In the genomic region with DNA sequence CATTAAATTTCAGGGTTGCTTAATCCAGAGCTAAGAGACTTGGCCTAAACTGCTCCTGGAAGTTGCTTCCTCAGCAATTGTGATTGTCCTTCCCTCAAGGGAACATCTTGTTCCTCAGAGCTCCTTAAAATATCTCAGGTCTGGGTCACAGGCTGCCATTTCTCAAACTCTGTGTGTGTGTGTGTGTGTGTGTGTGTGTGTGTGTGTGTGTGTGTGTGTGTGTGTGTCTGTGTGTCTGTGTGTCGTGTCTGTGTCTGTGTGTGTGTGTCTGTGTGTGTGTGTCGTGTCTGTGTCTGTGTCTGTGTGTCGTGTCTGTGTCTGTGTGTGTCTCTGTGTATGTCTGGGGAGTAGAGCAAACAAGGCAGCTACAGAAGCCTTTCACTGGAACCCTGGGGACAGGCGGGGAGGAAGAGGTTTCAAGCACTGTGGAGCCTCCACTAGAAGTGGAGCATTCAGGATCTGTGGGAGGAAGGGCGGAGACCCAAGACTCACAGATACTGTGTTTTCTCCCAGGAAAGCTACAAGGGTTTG, we compare ENCODE assay signal across 7 mouse cellular contexts. TPM values are rescaled to one million over a fixed set of nuclear protein-coding genes. Genes with fewer than 3 reads are reported as not detected.
DNase-seq lines count a peak whose midpoint lies in the region; ATAC-seq and TF ChIP-seq lines count a peak whose summit lies in the region.

No protein-coding gene starts in this region.

- no peaks in the 10 kb centered on the region for H3K27me3 ChIP-seq in midbrain, embryonic 11.5 days (ENCODE audit: control insufficient read depth, insufficient read depth, low read length)
- no peaks in the 10 kb centered on the region for H3K27me3 ChIP-seq in midbrain, embryonic 16.5 days (ENCODE audit: control insufficient read depth, insufficient read depth, low read depth, low read length)
- H3K27me3 ChIP-seq in heart, embryonic 13.5 days (replicated peaks): no peaks in the 10 kb centered on the region
- no peaks in the 10 kb centered on the region for H3K27me3 ChIP-seq in limb, embryonic 10.5 days (ENCODE audit: low read depth, poor library complexity, severe bottlenecking)
- H3K27me3 ChIP-seq in stomach, postnatal 0 days (ENCODE audit: control insufficient read depth, insufficient read depth, low read length): no peaks in the 10 kb centered on the region

- H3K9ac ChIP-seq in midbrain, embryonic 11.5 days (ENCODE audit: low read length): no peak overlapping the region
- H3K9ac ChIP-seq in midbrain, embryonic 16.5 days (ENCODE audit: low read depth, low read length): no peak overlapping the region
- no peak overlapping the region; the same call in 1 of the 2 replicates for H3K9ac ChIP-seq in heart, embryonic 13.5 days
- H3K9ac ChIP-seq in stomach, postnatal 0 days (ENCODE audit: low read length): no peak overlapping the region

- H3K4me1 ChIP-seq in midbrain, embryonic 11.5 days (ENCODE audit: control insufficient read depth, insufficient read depth, low read length): no peaks in the 10 kb centered on the region
- H3K4me1 ChIP-seq in midbrain, embryonic 16.5 days (ENCODE audit: control insufficient read depth, insufficient read depth, low read length): peaks cover 2% of the 10 kb centered on the region; the same call in 1 of the 2 replicates
- peaks cover 50% of the 10 kb centered on the region for H3K4me1 ChIP-seq in heart, embryonic 13.5 days
- peaks cover 39% of the 10 kb centered on the region for H3K4me1 ChIP-seq in limb, embryonic 10.5 days
- H3K4me1 ChIP-seq in stomach, postnatal 0 days (replicated peaks; ENCODE audit: control insufficient read depth, insufficient read depth): peaks cover 7% of the 10 kb centered on the region; the same call in 1 of the 2 replicates

- H3K9me3 ChIP-seq in midbrain, embryonic 11.5 days (ENCODE audit: control insufficient read depth, low read length): no peaks in the 10 kb centered on the region
- H3K9me3 ChIP-seq in midbrain, embryonic 16.5 days (replicated peaks; ENCODE audit: control insufficient read depth, low read length, poor library complexity, severe bottlenecking): no peaks in the 10 kb centered on the region
- no peaks in the 10 kb centered on the region for H3K9me3 ChIP-seq in heart, embryonic 13.5 days
- no peaks in the 10 kb centered on the region for H3K9me3 ChIP-seq in limb, embryonic 10.5 days (replicated peaks)
- no peaks in the 10 kb centered on the region for H3K9me3 ChIP-seq in stomach, postnatal 0 days (ENCODE audit: control insufficient read depth, low read length)

- no peaks in the 10 kb centered on the region for H3K36me3 ChIP-seq in midbrain, embryonic 11.5 days (ENCODE audit: control insufficient read depth, insufficient read depth, low read length)
- H3K36me3 ChIP-seq in midbrain, embryonic 16.5 days (ENCODE audit: control insufficient read depth, insufficient read depth, low read length): no peaks in the 10 kb centered on the region
- peaks cover 8% of the 10 kb centered on the region; the same call in 1 of the 2 replicates for H3K36me3 ChIP-seq in heart, embryonic 13.5 days
- H3K36me3 ChIP-seq in limb, embryonic 10.5 days: peaks cover 77% of the 10 kb centered on the region
- H3K36me3 ChIP-seq in stomach, postnatal 0 days (ENCODE audit: control insufficient read depth, insufficient read depth, low read length): no peaks in the 10 kb centered on the region

- peak; percentile 46 for TF ChIP-seq EP300 in stomach, postnatal 0 days (optimal IDR thresholded peaks at IDR 0.05)

- no peak overlapping the region for H3K4me3 ChIP-seq in midbrain, embryonic 11.5 days (ENCODE audit: low read depth, low read length)
- no peak overlapping the region for H3K4me3 ChIP-seq in midbrain, embryonic 16.5 days (ENCODE audit: low read depth, low read length)
- H3K4me3 ChIP-seq in heart, embryonic 13.5 days: no peak overlapping the region
- H3K4me3 ChIP-seq in limb, embryonic 10.5 days: no peak overlapping the region
- no peak overlapping the region for H3K4me3 ChIP-seq in stomach, postnatal 0 days (ENCODE audit: low read depth, low read length)

- 81% methylated on average over 5 of the region's 5 CpGs for WGBS in midbrain, embryonic 11.5 days
- 70% methylated on average over 5 of the region's 5 CpGs for WGBS in midbrain, embryonic 16.5 days
- 74% methylated on average over 5 of the region's 5 CpGs for WGBS in heart, embryonic 13.5 days
- 71% methylated on average over 5 of the region's 5 CpGs for WGBS in limb, embryonic 10.5 days
- WGBS in stomach, postnatal 0 days: 46% methylated on average over 5 of the region's 5 CpGs

- ATAC-seq in midbrain, embryonic 11.5 days (ENCODE audit: low FRiP score): no peak
- no peak for ATAC-seq in midbrain, embryonic 16.5 days
- ATAC-seq in heart, embryonic 13.5 days (ENCODE audit: extremely low read depth, insufficient number of reproducible peaks, low FRiP score, low TSS enrichment): no peak
- peak; percentile 69; the same call in 1 of the 2 replicates for ATAC-seq in stomach, postnatal 0 days (ENCODE audit: low FRiP score, low TSS enrichment)

- H3K4me2 ChIP-seq in midbrain, embryonic 11.5 days: no peak overlapping the region
- no peak overlapping the region for H3K4me2 ChIP-seq in midbrain, embryonic 16.5 days (ENCODE audit: low read length)
- no peak overlapping the region for H3K4me2 ChIP-seq in heart, embryonic 13.5 days
- H3K4me2 ChIP-seq in stomach, postnatal 0 days (replicated peaks; ENCODE audit: low read depth): no peak overlapping the region

- peak; percentile 72 for DNase-seq in midbrain, embryonic 11.5 days (ENCODE audit: low spot score, missing footprints)
- no peak for DNase-seq in limb, embryonic 10.5 days (ENCODE audit: low spot score)
- DNase-seq in stomach, postnatal 0 days (ENCODE audit: low spot score): no peak
- no peak for DNase-seq in cerebellum, adult 9-11 months
- no peak for DNase-seq in thymus, postnatal 25 days

- TF ChIP-seq CTCF in stomach, postnatal 0 days (IDR thresholded peaks at IDR 0.05; ENCODE audit: low read depth): no peak

- H3K27ac ChIP-seq in midbrain, embryonic 11.5 days (ENCODE audit: low read depth, low read length): no peak overlapping the region
- H3K27ac ChIP-seq in midbrain, embryonic 16.5 days (ENCODE audit: low read length): no peak overlapping the region; the same call in 1 of the 2 replicates
- H3K27ac ChIP-seq in heart, embryonic 13.5 days (replicated peaks): peak overlapping the region; percentile 41
- peak overlapping the region; percentile 62; the same call in 1 of the 2 replicates for H3K27ac ChIP-seq in limb, embryonic 10.5 days
- H3K27ac ChIP-seq in stomach, postnatal 0 days (replicated peaks): peak overlapping the region; percentile 83

RNA-seq across cellular contexts. Expression of a gene that starts 47.9 kb away (rescaled TPM):
- polyA plus RNA-seq in midbrain, embryonic 11.5 days (2014; fragmentation: Nextera tagmentation; extraction: Ambion mirVana): 3.0 and 4.3 TPM in 2 replicates
- 1.5 and 1.9 TPM in 2 replicates for polyA plus RNA-seq in midbrain, embryonic 16.5 days (2015; fragmentation: Nextera tagmentation; extraction: Ambion mirVana)
- 3.9 and 4.0 TPM in 2 replicates for polyA plus RNA-seq in heart, embryonic 13.5 days (2015; fragmentation: Nextera tagmentation; extraction: Ambion mirVana)
- polyA plus RNA-seq in limb, embryonic 10.5 days (2016; fragmentation: Nextera tagmentation; extraction: Ambion mirVana): 14.5 and 22.3 TPM in 2 replicates
- 1.4 and 1.6 TPM in 2 replicates for polyA plus RNA-seq in stomach, postnatal 0 days (2015; fragmentation: Nextera tagmentation; extraction: Ambion mirVana)

RNA-seq across cellular contexts. Expression of a gene that starts 59.5 kb away (rescaled TPM):
- polyA plus RNA-seq in midbrain, embryonic 11.5 days (2014; fragmentation: Nextera tagmentation; extraction: Ambion mirVana): 86.5 and 100 TPM in 2 replicates
- 44.1 and 47.8 TPM in 2 replicates for polyA plus RNA-seq in midbrain, embryonic 16.5 days (2015; fragmentation: Nextera tagmentation; extraction: Ambion mirVana)
- 38.8 and 42.9 TPM in 2 replicates for polyA plus RNA-seq in heart, embryonic 13.5 days (2015; fragmentation: Nextera tagmentation; extraction: Ambion mirVana)
- 85.7 and 96.3 TPM in 2 replicates for polyA plus RNA-seq in limb, embryonic 10.5 days (2016; fragmentation: Nextera tagmentation; extraction: Ambion mirVana)
- 12.0 and 13.3 TPM in 2 replicates for polyA plus RNA-seq in stomach, postnatal 0 days (2015; fragmentation: Nextera tagmentation; extraction: Ambion mirVana)

Comparison
In these comparisons a context has a peak if more than half of its experiments do, and no peak if none do; other contexts are left out.
1. H3K27ac ChIP-seq: peak in heart, embryonic 13.5 days (single experiment), limb, embryonic 10.5 days (single experiment) and stomach, postnatal 0 days (single experiment); none in midbrain, embryonic 11.5 days (single experiment) and midbrain, embryonic 16.5 days (single experiment).